Mouse (Mus musculus): Measurements from ENCODE around the gene Mrps16. TPM values are rescaled to one million over a fixed set of nuclear protein-coding genes. Genes with fewer than 3 reads are reported as not detected.

Gene Mrps16
- polyA plus RNA-seq, 1 experiment from 2014 or later, result 58.9 TPM

DNA sequence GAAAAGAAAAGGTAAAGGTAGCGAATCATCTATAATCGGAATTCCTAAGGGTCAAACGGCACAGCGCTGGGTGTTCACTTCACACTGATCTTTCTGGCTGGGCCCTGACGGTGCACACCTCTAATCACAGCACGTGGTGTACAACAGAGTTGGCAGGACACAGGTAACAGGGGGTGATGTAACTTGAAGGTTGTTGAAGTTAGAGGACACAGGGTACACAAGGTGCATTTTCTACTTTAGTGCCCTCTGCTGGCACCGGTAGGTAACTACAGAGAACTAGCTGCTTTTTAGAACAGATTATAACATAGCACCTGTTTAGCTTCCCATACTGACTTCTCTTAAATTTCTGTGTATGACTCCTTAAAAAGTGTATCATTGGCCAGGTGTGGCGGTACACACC, 53.3 kb downstream of the Mrps16 start:
- Histone ChIP-seq H3K4me1 (replicated peaks; ENCODE audit: control insufficient read depth, insufficient read depth, low read length) (no peaks in the 10 kb centered on the region), H3K9me3 (ENCODE audit: control insufficient read depth, low read length) (no peaks in the 10 kb centered on the region), H3K4me3 (replicated peaks; ENCODE audit: low read length) (no peak overlapping the region), H3K27ac (ENCODE audit: low read length) (no peak overlapping the region), H3K9ac (replicated peaks; ENCODE audit: low read depth, low read length) (no peak overlapping the region), H3K36me3 (ENCODE audit: control insufficient read depth, insufficient read depth) (peaks cover 21% of the 10 kb centered on the region), H3K4me2 (ENCODE audit: low read length) (no peak overlapping the region), H3K27me3 (replicated peaks; ENCODE audit: control insufficient read depth, insufficient read depth, low read length) (no peaks in the 10 kb centered on the region)
- ATAC-seq, result no peak
- WGBS, result 81% methylated on average over 8 of the region's 8 CpGs

DNA sequence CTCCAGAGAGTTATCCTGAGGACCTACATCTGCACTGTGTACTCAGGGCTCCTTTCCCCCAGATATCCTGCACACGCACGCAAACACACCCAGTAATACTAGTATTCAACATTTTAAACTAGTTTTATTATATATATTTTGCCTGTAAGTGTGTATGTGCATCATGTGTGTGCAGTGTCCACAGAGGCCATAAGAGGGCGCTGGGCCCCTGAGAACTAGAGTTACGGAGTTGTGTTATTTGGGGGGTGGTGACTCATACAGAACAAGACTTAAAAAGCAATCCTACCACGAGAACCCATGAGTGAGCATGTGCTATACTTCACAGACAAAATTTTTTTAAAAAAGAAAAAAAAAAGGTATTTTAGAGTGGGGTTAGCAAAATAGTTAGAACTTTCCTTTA, 54.0 kb downstream of the Mrps16 start:
- no peak for ATAC-seq
- peaks cover 22% of the 10 kb centered on the region for H3K36me3 ChIP-seq (ENCODE audit: control insufficient read depth, insufficient read depth)

More for the DNA sequence above, 54.0 kb downstream of the Mrps16 start:
- no peak overlapping the region for H3K9ac ChIP-seq (replicated peaks; ENCODE audit: low read depth, low read length)
- H3K4me1 ChIP-seq (replicated peaks; ENCODE audit: control insufficient read depth, insufficient read depth, low read length), result no peaks in the 10 kb centered on the region
- H3K4me2 ChIP-seq (ENCODE audit: low read length), result no peak overlapping the region
- no peaks in the 10 kb centered on the region for H3K27me3 ChIP-seq (replicated peaks; ENCODE audit: control insufficient read depth, insufficient read depth, low read length)
- H3K27ac ChIP-seq (ENCODE audit: low read length), result no peak overlapping the region
- H3K4me3 ChIP-seq (replicated peaks; ENCODE audit: low read length), result no peak overlapping the region
- H3K9me3 ChIP-seq (ENCODE audit: control insufficient read depth, low read length), result no peaks in the 10 kb centered on the region
- WGBS, result 95% methylated on average over 5 of the region's 5 CpGs

Other genes with a start within 250 kb of the Mrps16 start
- 2.5 TPM in 2 replicates for gene Kcnk5, start 211.8 kb downstream of the Mrps16 start, polyA plus RNA-seq (2015; fragmentation: Nextera tagmentation; extraction: Ambion mirVana)
- gene Kcnk16, start 124.4 kb downstream of the Mrps16 start, polyA plus RNA-seq (2015; fragmentation: Nextera tagmentation; extraction: Ambion mirVana), result not detected in 2 replicates
- 13.4 and 18.8 TPM in 2 replicates for gene Nudt13, start 98.9 kb downstream of the Mrps16 start, polyA plus RNA-seq (2015; fragmentation: Nextera tagmentation; extraction: Ambion mirVana)
- 53.9 and 57.6 TPM in 2 replicates for gene Ecd, start 45.5 kb downstream of the Mrps16 start, polyA plus RNA-seq (2015; fragmentation: Nextera tagmentation; extraction: Ambion mirVana)
- 40.0 and 44.2 TPM in 2 replicates for gene Fam149b, start 45.5 kb downstream of the Mrps16 start, polyA plus RNA-seq (2015; fragmentation: Nextera tagmentation; extraction: Ambion mirVana)
- gene Dnajc9, start 4.7 kb downstream of the Mrps16 start, polyA plus RNA-seq (2015; fragmentation: Nextera tagmentation; extraction: Ambion mirVana), result 181 and 189 TPM in 2 replicates
- gene Cfap70, start 58.6 kb upstream of the Mrps16 start, polyA plus RNA-seq (2015; fragmentation: Nextera tagmentation; extraction: Ambion mirVana), result 0.65 and 1.1 TPM in 2 replicates
- 16.7 and 18.9 TPM in 2 replicates for gene Anxa7, start 86.5 kb upstream of the Mrps16 start, polyA plus RNA-seq (2015; fragmentation: Nextera tagmentation; extraction: Ambion mirVana)
- 0.47 and 0.85 TPM in 2 replicates for gene Mss51, start 103.3 kb upstream of the Mrps16 start, polyA plus RNA-seq (2015; fragmentation: Nextera tagmentation; extraction: Ambion mirVana)
- gene Ppp3cb, start 152.9 kb upstream of the Mrps16 start, polyA plus RNA-seq (2015; fragmentation: Nextera tagmentation; extraction: Ambion mirVana), result 94.7 and 97.3 TPM in 2 replicates
- 10.4 and 11.1 TPM in 2 replicates for gene Usp54, start 247.4 kb upstream of the Mrps16 start, polyA plus RNA-seq (2015; fragmentation: Nextera tagmentation; extraction: Ambion mirVana)

All from forebrain, embryonic 16.5 days (tissue).